Mouse (Mus musculus): Measurements from ENCODE around the gene Tmem164.

DNA sequence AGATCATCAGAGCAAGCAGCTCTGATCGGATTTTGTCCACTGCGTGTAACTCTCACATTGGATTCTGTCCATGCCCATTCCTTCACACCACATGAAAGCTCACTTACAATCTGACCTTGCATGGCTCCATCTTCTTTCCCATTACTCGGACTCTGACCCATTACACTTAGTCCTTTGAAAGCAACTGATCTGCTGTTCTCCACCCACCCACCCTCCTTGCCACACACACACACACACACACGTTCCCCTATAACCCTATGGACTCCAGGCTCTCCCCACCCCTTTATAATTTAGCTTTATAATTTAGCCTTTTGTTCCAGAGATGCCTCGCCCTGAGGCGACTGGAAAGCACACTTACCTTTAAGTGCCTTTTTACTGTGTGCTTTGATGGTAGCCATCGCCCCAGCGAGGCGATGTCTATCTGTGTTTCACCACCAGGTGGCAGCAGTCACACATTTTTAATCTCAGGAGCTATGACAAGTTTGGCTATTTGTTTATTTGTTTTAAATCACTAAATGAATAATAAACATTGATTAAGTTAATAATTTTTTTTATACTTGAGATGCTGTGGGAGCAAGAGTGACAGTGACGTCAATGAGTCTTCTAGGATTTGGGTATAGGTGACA is 137.0 kb downstream of the Tmem164 start:
- TF ChIP-seq POLR2A (IDR thresholded peaks at IDR 0.05; ENCODE audit: low read depth, low read length) (no peak), CTCF (conservative IDR thresholded peaks at IDR 0.05; ENCODE audit: insufficient read depth, insufficient read length, low read depth, low read length) (peak; percentile 65)

All from kidney, adult 2 months (tissue).